Mouse (Mus musculus): ENCODE measurements around the gene Synpr.

The Synpr gene

DNA sequence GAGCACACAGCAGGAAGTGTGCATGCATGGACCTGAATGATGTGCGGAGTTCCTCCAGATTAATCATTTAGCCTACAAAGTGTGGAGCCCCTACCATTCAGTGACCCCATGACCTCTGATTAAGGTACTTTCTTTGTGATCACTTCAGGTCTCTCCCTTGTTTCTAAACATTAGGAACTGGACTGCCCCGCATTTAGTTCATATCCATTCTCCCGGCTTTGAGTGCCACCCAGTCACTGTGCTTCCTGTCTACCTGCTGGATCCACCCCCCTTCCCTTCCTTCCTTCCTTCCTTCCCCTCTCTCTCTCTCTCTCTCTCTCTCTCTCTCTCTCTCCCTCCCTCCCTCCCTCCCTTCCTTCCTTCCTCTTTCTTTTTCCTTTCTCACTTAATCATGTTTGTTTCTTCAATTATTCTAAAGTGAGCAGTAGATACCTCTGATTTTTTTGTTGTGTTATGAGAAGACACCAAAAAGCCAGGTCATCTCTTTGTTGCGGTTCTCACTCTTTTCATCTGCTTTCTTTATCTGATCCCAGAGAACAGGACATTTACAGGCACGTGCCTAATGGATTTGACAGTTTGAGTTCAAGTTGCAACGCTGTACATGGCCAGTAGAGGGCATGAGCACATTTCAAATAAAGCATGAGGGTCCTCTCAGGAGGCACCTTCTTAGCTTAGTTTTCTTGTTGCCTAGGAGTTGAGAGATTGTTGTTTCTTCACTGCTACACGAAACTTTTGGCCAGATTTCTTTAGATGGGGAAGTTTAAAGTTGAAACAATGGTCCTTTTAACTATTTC lies 71.2 kb downstream of the Synpr start:
- peak; percentile 57 for DNase-seq (ENCODE audit: low spot score)

DNA sequence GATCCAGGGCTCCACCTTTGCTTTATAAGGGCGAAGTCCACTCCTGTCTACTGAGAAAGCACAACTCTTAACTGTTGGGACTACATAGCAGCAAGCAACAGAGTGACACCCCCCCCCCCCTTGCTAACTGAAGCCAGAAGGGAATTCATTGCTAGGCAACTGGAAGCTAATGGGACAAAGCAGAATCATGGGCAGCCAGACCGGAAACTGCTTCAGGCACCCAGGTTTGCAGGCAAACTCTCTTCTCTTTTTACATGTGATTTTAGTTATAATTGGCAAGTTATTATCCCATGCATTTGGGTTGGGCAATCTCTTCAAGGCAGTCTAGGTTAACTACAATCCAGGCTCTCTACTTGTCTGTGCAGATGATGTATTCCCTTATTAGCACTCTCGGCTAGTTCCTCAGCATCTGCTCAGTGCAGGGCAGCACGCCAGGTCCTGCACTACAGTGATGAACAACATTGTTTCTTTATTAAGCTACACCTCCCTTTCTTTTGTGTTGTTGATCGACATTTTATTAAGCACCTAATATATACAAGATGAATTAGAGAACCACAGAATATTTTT lies 72.6 kb downstream of the Synpr start:
- DNase-seq (ENCODE audit: low spot score): no peak

DNA sequence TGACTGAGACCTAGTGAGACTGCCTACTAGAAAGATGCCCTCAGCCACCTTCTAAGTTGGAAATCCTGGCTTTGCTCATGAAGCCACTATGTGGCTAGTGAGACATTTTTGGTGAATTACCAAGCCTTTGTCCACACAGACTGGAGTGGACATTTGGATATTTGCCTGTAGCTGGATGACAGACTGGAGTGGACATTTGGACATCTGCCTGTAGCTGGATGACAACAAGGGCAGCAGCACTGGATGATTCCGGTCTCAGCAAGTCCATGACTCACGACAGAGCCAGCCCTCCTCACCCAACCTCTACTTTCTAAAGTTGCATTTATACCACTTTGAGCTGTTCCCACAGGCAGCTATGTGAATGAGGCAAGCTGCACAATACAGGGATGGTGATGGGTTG lies 73.5 kb downstream of the Synpr start:
- DNase-seq (ENCODE audit: low spot score): peak; percentile 5

DNA sequence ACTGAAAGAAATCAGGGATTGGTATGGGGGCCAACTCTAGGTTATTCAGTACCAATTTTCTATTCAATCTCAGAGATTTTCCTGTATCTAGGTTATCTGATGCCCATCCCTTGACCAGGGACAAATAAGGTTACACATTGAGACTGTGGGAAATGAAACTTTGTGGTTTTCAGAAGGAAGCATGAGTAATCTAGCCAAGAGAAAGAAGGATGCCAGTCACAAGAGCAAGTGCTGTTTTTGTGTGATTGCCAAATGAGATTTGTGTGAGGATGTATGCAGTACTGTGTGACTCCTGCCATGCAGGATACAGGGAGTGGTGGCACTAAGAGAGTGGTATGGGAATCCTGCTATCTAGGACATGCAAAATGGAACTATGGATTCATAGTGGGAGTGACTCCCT lies 76.6 kb downstream of the Synpr start:
- DNase-seq (ENCODE audit: low spot score): no peak

DNA sequence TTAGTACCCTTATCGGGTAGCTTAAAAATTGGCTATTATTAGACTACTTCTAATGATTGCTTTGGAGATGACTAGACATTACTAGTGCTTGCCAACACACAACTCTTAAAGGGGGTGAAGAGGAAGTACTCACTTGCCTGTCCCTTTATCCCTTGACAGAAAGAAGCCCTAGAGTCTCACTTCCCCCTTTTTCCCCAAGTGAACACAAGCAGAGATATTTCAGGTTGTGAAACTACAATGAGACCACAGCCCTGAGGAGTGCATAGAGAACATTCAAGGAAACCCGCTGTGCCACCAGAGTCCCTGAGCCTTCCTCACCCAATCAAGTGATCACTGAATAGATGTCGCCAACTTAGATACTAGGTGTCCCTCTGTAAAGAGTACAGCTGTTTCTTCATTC lies 77.1 kb downstream of the Synpr start:
- no peak for DNase-seq (ENCODE audit: low spot score)

DNA sequence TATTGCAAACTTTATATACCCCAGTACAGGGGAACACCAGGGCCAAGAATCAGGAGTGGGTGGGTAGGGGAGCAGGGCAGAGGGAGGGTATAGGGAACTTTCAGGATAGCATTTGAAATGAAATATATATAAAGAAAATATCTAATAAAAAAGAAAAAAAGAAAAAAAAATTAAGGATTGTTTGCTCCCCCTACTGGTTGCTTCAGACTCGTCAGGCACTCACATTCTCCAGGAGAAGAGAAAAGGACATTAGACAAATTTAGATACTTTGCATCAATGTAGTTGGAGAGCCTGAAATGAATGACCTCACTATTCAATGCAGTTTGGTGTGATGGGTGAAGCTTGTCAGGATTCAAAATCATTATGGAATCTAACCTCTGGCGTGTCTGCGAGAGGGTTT lies 83.7 kb downstream of the Synpr start:
- no peak for DNase-seq (ENCODE audit: low spot score)

DNA sequence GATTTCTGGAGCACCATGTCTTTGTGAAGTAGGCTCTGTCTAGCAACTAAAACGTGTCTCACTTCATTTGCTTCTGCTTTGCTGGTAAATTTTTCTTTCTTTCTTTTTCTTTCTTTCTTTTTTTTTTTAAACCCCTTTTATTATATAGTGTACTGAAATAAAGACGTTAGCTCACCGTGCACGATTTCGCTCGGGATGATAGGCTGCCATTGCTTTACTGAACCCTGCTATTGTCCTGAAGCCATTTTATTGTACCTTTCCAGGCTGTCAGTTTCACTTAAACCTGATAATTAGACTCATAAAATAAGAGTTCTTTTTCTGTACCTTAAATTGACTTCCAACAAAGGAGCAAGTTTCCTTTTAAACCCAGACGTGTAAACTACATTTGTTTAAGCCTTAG lies 104.5 kb downstream of the Synpr start:
- no peak for DNase-seq (ENCODE audit: low spot score)

DNA sequence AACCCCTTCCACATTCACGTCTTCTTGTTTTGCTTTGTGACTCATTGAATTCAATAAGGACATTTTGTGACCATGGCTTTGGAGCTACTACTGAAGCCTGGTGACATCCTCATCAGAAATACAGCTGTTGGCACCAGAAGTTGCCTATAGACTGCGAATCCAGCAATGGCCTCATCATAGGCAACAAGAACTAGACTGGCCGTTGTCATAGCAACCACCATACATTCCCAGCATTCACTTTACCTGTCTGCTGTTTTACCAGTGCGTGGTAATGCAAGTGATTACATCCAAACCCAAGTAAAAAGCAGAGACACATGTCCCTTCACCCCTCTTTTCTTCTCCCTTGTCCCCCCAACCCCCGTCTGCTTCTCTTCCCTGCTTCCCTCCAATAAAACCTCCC lies 105.4 kb downstream of the Synpr start:
- no peak for DNase-seq (ENCODE audit: low spot score)

DNA sequence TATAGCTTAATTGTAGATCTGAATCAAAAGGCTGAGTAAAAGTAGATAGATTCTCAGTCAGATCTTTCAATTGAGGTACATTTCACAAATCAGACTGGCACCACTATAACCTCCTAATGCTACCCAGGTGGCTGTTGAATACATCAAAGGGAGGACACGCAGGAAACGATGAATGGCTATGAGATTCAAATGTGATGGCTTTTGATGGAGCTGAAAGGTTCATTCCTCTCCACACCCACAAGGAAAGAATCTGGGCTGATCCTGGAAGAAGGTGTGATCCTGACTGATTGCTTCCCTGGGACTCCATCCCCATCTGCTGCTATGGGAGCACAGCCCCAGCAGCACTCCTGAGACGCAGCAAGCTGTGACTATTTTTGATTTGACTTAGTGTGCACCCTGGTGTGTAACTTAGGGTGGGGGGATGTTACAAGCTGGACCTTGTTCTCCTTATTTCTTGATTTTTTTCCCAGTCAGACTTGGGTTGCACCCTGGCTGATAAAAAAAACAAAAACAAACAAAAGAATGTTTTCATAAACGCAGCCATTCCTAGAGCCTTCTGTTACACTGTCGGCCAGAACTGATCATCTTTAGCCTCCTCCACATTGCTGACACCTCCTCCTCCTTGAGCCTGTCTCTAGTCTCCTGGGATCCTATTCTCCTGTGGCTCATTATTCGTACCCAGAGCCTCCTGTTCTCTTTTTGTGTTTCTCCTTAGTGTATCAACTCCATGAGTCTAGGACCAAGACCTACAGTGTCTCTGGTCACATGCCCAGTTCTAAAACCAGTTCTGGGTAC lies 114.8 kb downstream of the Synpr start:
- DNase-seq (ENCODE audit: low spot score): no peak

DNA sequence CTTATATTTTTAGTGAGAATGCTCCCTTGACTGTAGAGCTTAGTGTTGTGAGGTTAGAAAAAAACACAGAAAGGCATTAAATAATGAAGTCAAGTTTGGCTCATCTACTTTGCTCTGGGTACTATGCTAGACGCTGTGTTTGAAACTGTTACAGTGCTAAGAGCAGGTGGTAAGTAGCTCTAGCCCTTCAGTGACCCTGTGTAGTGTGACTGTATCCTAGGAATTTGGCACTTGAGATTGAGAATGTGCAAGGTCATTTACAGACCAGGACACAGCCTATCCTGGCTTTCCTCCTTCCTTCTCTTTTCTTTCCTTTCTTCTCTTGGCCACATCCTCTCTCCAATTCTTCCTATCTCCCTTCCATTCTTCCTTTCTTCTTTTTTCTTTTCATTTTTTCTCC lies 127.1 kb downstream of the Synpr start:
- no peak for DNase-seq (ENCODE audit: low spot score)

DNA sequence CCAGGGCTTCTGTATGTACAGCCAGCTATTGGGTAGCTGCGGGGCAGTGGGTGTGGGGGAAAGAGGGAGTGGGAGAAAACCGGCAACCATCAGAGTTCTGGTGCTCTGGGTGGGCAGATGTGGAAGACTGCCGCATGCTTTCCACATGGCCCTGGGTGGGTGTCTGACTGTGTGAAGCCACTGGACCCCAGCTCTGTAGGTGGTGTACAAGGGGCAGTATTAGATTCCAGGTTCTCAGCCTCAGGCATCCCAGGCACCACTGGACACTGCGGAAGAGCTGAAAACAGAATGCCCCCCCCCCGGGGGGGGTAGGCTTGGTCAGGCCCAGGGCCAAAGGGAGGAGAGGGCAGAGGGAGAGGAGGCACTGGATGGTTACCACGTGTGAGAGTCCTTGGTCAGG lies 156.1 kb downstream of the Synpr start:
- DNase-seq (ENCODE audit: low spot score): no peak

DNA sequence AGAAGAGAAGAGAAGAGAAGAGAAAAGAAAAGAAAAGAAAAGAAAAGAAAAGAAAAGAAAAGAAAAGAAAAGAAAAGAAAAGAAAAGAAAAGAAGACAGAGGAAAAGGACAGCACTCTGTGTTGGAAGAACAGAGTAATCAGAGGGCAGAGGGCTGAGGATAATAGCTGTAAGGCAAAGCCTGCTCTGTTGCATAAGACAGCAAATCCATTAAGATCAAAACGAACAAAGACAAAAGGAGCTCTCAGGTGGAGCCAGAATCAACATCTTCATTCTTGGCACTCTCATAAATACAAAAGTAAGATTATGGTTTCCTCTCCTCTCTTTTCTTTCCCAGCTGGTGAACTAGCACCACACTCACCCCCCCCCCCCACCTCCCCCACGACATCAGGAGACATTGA lies 160.3 kb downstream of the Synpr start:
- DNase-seq (ENCODE audit: low spot score): no peak

DNA sequence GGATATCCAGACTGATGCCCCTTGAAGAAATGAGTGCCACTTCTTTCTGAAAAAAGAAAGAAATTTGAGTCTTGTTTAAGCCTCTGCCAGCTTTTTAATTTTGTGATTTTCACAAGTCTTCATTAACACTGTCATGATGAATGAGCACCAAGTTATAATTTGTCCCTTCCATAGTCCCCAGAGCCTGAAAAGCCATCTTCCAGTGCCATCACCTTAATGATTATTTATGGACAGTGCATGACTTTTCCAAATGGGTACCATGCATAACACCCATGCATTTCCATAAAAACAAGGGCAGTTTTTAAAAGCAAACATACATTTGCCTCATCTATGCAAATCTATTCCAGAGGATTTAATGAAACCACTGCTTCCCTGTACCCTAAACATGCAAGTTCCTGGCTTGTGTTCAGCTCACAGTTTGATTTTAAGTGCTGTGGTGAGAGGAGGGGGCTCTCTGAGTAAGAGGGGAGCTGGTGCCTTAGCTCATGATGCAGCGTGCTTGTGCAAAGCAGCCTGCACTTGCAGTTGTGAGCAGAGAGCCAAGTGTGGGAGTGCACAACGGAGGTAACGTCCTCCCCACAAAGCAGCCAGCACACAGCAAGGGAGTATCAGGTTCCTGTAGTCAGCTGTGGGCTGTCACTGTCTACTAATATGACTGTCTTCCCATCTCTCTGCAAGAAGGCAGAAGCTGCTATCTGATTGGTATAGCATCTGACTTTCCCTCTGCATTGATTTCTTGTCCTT lies 169.1 kb downstream of the Synpr start:
- DNase-seq (ENCODE audit: low spot score): no peak

DNA sequence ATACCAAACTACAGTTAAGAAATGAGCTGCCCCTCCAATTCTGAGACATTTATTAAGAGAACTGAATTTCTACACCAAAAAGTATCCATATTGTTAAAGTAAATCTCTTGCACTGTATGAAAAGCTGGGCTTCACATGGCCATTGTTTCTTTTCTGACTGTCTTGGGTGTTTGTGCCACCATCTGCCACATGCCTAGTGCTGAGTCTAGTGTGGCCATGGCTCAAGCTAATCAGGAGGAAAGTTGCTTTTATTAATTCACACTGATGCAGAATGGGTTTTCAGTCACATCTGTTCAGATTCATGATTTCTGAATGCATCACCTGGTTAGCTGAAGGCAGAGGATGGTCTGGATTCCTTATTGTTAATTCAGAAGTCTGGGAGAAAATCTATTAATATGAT lies 170.4 kb downstream of the Synpr start:
- DNase-seq (ENCODE audit: low spot score): no peak

DNA sequence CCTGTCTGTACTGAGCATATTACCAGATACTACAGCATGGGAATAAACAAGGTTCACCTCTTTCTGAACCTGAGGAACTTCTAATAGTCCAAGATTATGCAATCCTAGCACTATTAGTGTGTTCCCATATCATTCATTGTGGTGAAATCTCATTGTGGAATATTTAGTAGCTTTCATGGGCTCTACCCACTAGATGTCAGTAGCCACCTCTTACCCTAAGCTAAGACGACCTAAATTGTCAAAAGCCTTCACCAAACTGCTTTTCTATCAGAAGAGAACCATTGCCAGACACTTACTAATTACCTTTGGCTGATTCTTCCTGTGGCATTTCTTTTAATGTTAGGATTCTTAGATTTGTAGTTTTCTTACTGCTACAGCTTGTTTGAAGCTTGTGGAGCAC lies 174.8 kb downstream of the Synpr start:
- DNase-seq (ENCODE audit: low spot score): peak; percentile 14

DNA sequence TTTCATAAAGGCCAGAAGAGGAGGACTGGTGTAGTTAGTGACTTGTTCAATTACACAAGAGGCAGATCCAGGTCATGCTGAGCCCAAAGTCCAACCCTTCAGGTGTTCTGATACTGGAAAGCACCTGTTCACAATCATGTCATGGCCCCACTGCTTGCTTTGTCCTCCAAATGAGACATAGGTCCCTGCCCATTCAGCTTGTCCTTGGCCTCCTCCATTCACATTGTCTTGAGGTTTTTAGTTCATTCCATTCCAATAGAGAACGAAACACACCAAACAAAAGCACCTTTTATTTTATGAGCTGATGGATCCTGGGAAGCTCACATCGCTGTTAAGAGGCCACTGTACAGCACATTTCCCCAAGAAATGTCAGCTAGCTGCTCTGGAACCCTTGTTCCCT lies 184.6 kb downstream of the Synpr start:
- DNase-seq (ENCODE audit: low spot score): no peak

DNA sequence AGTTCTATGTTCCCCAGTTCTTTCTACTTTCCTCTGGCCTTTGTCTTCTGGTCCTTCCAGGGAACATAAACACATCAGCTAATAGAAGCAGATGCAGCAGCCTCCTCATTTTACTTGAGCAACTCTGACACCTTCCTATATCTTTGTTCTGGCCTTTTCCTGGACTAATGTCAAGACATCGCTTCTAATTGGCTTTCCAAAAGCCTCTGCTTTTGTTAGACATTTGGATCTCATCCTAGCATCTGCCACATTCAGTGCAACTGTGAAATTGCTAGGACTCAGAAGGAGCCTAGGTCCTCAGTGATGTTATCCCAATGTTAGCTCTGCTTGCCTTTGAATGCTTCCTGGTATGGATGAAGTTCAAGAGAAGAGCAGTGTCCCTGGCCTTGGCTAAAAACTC lies 193.2 kb downstream of the Synpr start:
- DNase-seq (ENCODE audit: low spot score): no peak

DNA sequence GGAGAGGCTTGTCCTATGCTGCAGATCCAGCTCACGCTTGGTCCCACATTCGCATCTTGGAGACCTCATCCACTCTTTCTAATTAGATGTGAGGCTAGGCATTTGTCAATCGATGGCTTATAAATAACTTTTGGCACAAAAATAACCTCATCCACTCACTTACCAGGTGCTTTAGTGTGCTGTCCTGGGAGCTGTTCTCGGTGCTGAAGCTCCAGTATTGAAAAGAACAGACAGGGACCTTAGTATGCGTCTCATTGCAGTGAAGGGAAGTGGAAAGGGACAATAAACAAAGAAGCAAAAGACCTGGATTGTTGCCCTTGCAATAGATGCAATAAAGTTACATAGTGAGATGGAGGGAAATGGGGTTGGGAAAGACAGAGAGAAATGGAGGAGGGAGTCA lies 220.8 kb downstream of the Synpr start:
- no peak for DNase-seq (ENCODE audit: low spot score)

DNA sequence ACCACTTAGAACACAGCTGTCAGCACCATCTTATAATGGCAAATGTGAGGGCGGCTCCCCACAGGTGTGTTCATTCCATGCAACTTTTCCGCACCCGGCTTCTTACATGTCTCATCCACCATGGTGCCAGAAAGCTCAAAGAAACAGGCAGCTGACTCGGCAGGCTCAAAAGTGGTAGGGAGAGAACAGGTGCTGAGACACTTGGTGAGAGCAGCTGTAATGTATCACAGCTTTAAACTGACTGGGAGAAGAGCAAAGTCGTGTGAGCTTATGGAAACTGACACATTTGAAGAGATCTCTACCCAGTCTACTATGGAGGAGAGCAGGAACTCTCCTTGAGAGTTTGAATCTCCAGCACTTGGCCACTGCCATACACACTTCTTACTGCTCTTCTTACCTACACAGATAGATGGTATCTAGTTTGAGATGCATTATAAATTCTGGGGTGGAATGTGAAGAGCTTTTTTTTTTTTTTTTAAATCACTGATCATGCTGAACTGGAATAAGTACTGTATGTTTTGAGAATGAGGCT lies 234.1 kb downstream of the Synpr start:
- no peak for DNase-seq (ENCODE audit: low spot score)

DNA sequence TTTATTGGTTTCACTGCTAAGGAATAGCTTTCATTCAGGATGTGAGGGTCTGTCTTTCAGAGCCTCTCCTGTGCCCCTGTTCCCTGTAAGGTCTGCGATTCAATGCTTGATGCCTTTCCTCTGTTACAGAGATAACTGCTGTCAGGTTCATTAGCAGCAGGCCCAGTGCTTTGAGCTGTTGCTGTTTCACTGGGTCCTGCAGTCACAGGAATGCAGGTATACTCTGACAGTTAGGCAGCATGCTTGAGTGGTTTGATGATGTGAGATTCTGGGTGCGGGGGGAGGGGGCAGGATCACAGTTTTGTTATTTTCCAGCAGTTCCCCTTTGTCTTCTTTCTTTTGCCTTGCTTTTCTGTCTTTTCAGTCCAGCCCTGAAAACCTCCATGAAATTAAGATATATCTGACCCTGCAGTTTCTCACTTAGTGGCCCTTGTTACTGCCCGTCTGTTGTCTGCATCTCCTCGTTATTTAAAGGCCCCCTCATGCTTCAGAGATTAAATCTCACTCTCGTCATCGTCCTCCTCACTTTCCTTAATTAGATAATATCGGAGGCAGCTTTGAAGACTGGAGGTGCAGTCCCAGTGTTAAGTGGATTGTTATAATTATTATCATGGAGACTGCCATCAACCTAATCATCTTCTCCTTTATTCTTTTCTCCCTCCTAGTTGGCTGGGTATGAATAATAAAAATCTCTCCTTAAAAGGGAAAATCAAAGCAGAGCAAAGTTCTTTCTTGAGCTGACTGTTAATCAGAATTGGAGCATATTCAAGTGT lies 234.8 kb downstream of the Synpr start:
- DNase-seq (ENCODE audit: low spot score): no peak

DNA sequence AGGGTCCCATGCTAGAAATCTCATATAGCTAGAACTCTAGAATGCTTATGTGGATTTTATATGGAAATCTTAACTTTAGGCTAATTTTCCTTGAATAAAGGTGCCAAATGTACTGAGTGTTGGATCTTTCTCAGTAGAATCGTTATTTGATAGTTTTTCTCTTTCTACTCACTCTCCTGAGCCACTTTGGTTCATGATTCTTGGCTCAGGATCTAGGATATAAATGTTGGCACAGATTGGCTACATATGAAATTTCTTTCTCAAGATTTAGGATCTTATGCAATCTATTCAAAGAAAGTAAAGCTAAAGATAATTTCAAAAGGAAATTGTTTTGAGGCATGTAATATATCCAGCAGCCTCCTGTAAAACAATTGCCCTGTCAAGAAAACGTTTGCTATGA lies 263.2 kb downstream of the Synpr start:
- no peak for DNase-seq (ENCODE audit: low spot score)

DNA sequence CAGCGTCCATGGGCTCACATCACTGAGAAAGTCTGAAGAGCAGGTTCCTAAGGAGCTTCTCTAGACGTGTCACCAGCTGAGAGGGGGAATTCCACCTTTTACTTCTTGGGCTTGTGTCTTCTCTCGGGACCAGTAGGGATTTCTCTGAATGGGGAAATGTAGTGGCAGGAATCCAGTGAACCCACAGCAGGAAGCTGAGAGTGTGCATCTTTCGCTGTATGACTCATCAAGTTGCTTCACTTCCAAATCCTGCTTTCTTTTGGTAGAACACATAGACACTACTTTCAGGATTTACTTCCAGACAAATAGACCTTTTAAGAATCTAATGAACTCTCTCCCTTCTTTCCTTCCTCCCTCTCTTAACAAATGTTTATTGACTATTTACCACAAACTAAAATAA lies 266.6 kb downstream of the Synpr start:
- peak; percentile 40 for DNase-seq (ENCODE audit: low spot score)
